Mouse (Mus musculus) E14TG2a.4 (cell line): ENCODE measurements around the gene Itgb8.

ENCODE experiments used
- CTCF ChIP-seq: conservative IDR thresholded peaks from 2 replicates; pipeline ENCODE4 v1.5.1; 2014; ENCODE audit warnings: low read length
- NANOG ChIP-seq: IDR thresholded peaks from 2 replicates; pipeline ENCODE4 v1.6.1; 2014; ENCODE audit warnings: borderline replicate concordance, low read length, mixed read lengths
- POU5F1 ChIP-seq: IDR thresholded peaks from 2 replicates; pipeline ENCODE4 v1.6.1; 2014; ENCODE audit warnings: low read length, borderline replicate concordance

DNA sequence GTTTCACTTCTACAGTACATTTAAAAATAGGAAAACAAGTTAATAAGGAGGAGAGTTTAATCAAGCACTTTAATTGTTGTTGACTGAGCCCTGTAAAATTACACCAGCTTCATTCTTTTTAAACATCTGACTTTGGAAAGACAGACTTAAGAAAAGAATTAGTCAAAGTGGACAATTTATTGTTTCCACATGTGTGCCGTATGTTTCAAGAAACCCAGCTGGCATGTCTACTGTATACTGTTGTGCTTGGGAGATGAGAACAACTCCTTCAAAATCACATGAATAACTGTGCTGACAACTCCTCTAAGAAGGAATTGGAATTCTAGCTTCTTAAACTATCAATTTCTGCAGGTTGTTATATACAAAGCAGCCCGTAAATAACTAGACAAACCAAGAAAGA, 35.8 kb downstream of the Itgb8 start:
- TF ChIP-seq CTCF (no peak), NANOG (no peak), POU5F1 (no peak)
